Mouse (Mus musculus): ENCODE data around the gene Nalcn. TPM values are rescaled to one million over a fixed set of nuclear protein-coding genes. Genes with fewer than 3 reads are reported as not detected.

Nalcn gene
- polyA plus RNA-seq, 1 experiment from 2014 or later, result 14.9 TPM

GRCm38 (mm10) chr14:123446031-123446430 is 180.9 kb downstream of the Nalcn start:
- ATAC-seq (ENCODE audit: low FRiP score, low TSS enrichment) (no peak), DNase-seq (no peak)
- Histone ChIP-seq H3K4me2 (ENCODE audit: low read length) (no peak overlapping the region), H3K36me3 (ENCODE audit: control insufficient read depth, insufficient read depth, low read length) (no peaks in the 10 kb centered on the region), H3K27me3 (ENCODE audit: control insufficient read depth, insufficient read depth, low read length) (no peaks in the 10 kb centered on the region), H3K4me1 (ENCODE audit: control insufficient read depth, insufficient read depth, low read length) (no peaks in the 10 kb centered on the region), H3K9ac (replicated peaks; ENCODE audit: low read length) (no peak overlapping the region), H3K4me3 (replicated peaks; ENCODE audit: low read depth, low read length) (no peak overlapping the region), H3K27ac (replicated peaks; ENCODE audit: low read depth, low read length) (no peak overlapping the region), H3K9me3 (ENCODE audit: control insufficient read depth, low read length) (no peaks in the 10 kb centered on the region)
- WGBS, result 70% methylated on average over 1 of the region's 1 CpGs

- WGBS, result 67% methylated on average over 3 of the region's 3 CpGs
- DNase-seq (peak; percentile 15), ATAC-seq (ENCODE audit: low FRiP score, low TSS enrichment) (no peak)
- Histone ChIP-seq H3K27ac (replicated peaks; ENCODE audit: low read depth, low read length) (no peak overlapping the region), H3K9me3 (ENCODE audit: control insufficient read depth, low read length) (no peaks in the 10 kb centered on the region), H3K4me3 (replicated peaks; ENCODE audit: low read depth, low read length) (no peak overlapping the region), H3K4me2 (ENCODE audit: low read length) (no peak overlapping the region), H3K27me3 (ENCODE audit: control insufficient read depth, insufficient read depth, low read length) (no peaks in the 10 kb centered on the region), H3K9ac (replicated peaks; ENCODE audit: low read length) (no peak overlapping the region), H3K4me1 (ENCODE audit: control insufficient read depth, insufficient read depth, low read length) (no peaks in the 10 kb centered on the region), H3K36me3 (ENCODE audit: control insufficient read depth, insufficient read depth, low read length) (no peaks in the 10 kb centered on the region)
Measured at GRCm38 (mm10) chr14:123435542-123435941, 191.4 kb downstream of the Nalcn start.

GRCm38 (mm10) chr14:123376167-123376855 is 250.6 kb downstream of the Nalcn start:
- no peak overlapping the region for H3K4me3 ChIP-seq (replicated peaks; ENCODE audit: low read depth, low read length)
- no peaks in the 10 kb centered on the region for H3K9me3 ChIP-seq (ENCODE audit: control insufficient read depth, low read length)
- 41% methylated on average over 7 of the region's 7 CpGs for WGBS
- H3K4me1 ChIP-seq (ENCODE audit: control insufficient read depth, insufficient read depth, low read length), result no peaks in the 10 kb centered on the region
- DNase-seq, result peak; percentile 59
- no peak overlapping the region for H3K4me2 ChIP-seq (ENCODE audit: low read length)
- H3K27ac ChIP-seq (replicated peaks; ENCODE audit: low read depth, low read length), result peak overlapping the region; percentile 37; the same call in 1 of the 2 replicates
- ATAC-seq (ENCODE audit: low FRiP score, low TSS enrichment), result peak; percentile 66
- no peak overlapping the region for H3K9ac ChIP-seq (replicated peaks; ENCODE audit: low read length)
- H3K36me3 ChIP-seq (ENCODE audit: control insufficient read depth, insufficient read depth, low read length), result no peaks in the 10 kb centered on the region
- H3K27me3 ChIP-seq (ENCODE audit: control insufficient read depth, insufficient read depth, low read length), result no peaks in the 10 kb centered on the region

- 13% methylated on average over 9 of the region's 9 CpGs for WGBS
- peak; percentile 80 for DNase-seq
- peak; percentile 79 for ATAC-seq (ENCODE audit: low FRiP score, low TSS enrichment)
Measured at GRCm38 (mm10) chr14:123371522-123371921, 255.4 kb downstream of the Nalcn start.

GRCm38 (mm10) chr14:123359691-123360090 is 267.3 kb downstream of the Nalcn start:
- Histone ChIP-seq H3K4me2 (ENCODE audit: low read length) (no peak overlapping the region), H3K27ac (replicated peaks; ENCODE audit: low read depth, low read length) (no peak overlapping the region), H3K9me3 (ENCODE audit: control insufficient read depth, low read length) (no peaks in the 10 kb centered on the region), H3K27me3 (ENCODE audit: control insufficient read depth, insufficient read depth, low read length) (no peaks in the 10 kb centered on the region), H3K4me1 (ENCODE audit: control insufficient read depth, insufficient read depth, low read length) (no peaks in the 10 kb centered on the region), H3K36me3 (ENCODE audit: control insufficient read depth, insufficient read depth, low read length) (no peaks in the 10 kb centered on the region), H3K9ac (replicated peaks; ENCODE audit: low read length) (no peak overlapping the region), H3K4me3 (replicated peaks; ENCODE audit: low read depth, low read length) (no peak overlapping the region)
- WGBS, result 92% methylated on average over 1 of the region's 1 CpGs
- DNase-seq (no peak), ATAC-seq (ENCODE audit: low FRiP score, low TSS enrichment) (no peak)

More at GRCm38 (mm10) chr14:123371522-123371921, 255.4 kb downstream of the Nalcn start:
- H3K4me1 ChIP-seq (ENCODE audit: control insufficient read depth, insufficient read depth, low read length), result no peaks in the 10 kb centered on the region
- H3K4me2 ChIP-seq (ENCODE audit: low read length), result no peak overlapping the region
- H3K9me3 ChIP-seq (ENCODE audit: control insufficient read depth, low read length), result no peaks in the 10 kb centered on the region
- no peaks in the 10 kb centered on the region for H3K36me3 ChIP-seq (ENCODE audit: control insufficient read depth, insufficient read depth, low read length)
- H3K9ac ChIP-seq (replicated peaks; ENCODE audit: low read length), result no peak overlapping the region
- no peak overlapping the region for H3K4me3 ChIP-seq (replicated peaks; ENCODE audit: low read depth, low read length)
- H3K27me3 ChIP-seq (ENCODE audit: control insufficient read depth, insufficient read depth, low read length), result no peaks in the 10 kb centered on the region
- no peak overlapping the region for H3K27ac ChIP-seq (replicated peaks; ENCODE audit: low read depth, low read length)

GRCm38 (mm10) chr14:123352973-123353372 is 274.0 kb downstream of the Nalcn start:
- Histone ChIP-seq H3K9me3 (ENCODE audit: control insufficient read depth, low read length) (no peaks in the 10 kb centered on the region), H3K36me3 (ENCODE audit: control insufficient read depth, insufficient read depth, low read length) (no peaks in the 10 kb centered on the region), H3K27ac (replicated peaks; ENCODE audit: low read depth, low read length) (no peak overlapping the region), H3K9ac (replicated peaks; ENCODE audit: low read length) (no peak overlapping the region), H3K4me3 (replicated peaks; ENCODE audit: low read depth, low read length) (no peak overlapping the region), H3K4me1 (ENCODE audit: control insufficient read depth, insufficient read depth, low read length) (no peaks in the 10 kb centered on the region), H3K4me2 (ENCODE audit: low read length) (no peak overlapping the region), H3K27me3 (ENCODE audit: control insufficient read depth, insufficient read depth, low read length) (no peaks in the 10 kb centered on the region)
- peak; percentile 53; the same call in 1 of the 2 replicates for ATAC-seq (ENCODE audit: low FRiP score, low TSS enrichment)
- 17% methylated on average over 6 of the region's 6 CpGs for WGBS
- DNase-seq, result peak; percentile 86

- no peak overlapping the region for H3K9ac ChIP-seq (replicated peaks; ENCODE audit: low read length)
- H3K9me3 ChIP-seq (ENCODE audit: control insufficient read depth, low read length), result no peaks in the 10 kb centered on the region
- DNase-seq (peak; percentile 15), ATAC-seq (ENCODE audit: low FRiP score, low TSS enrichment) (no peak)
- H3K4me1 ChIP-seq (ENCODE audit: control insufficient read depth, insufficient read depth, low read length), result no peaks in the 10 kb centered on the region
- H3K27me3 ChIP-seq (ENCODE audit: control insufficient read depth, insufficient read depth, low read length), result no peaks in the 10 kb centered on the region
- no peaks in the 10 kb centered on the region for H3K36me3 ChIP-seq (ENCODE audit: control insufficient read depth, insufficient read depth, low read length)
- H3K27ac ChIP-seq (replicated peaks; ENCODE audit: low read depth, low read length), result no peak overlapping the region
- H3K4me2 ChIP-seq (ENCODE audit: low read length), result no peak overlapping the region
- no peak overlapping the region for H3K4me3 ChIP-seq (replicated peaks; ENCODE audit: low read depth, low read length)
- WGBS, result 25% methylated on average over 1 of the region's 1 CpGs
Measured at GRCm38 (mm10) chr14:123331841-123332240, 295.1 kb downstream of the Nalcn start.

GRCm38 (mm10) chr14:123314369-123314768 is 312.6 kb downstream of the Nalcn start:
- Histone ChIP-seq H3K4me2 (ENCODE audit: low read length) (no peak overlapping the region), H3K27me3 (ENCODE audit: control insufficient read depth, insufficient read depth, low read length) (no peaks in the 10 kb centered on the region), H3K9me3 (ENCODE audit: control insufficient read depth, low read length) (no peaks in the 10 kb centered on the region), H3K36me3 (ENCODE audit: control insufficient read depth, insufficient read depth, low read length) (no peaks in the 10 kb centered on the region), H3K27ac (replicated peaks; ENCODE audit: low read depth, low read length) (no peak overlapping the region), H3K9ac (replicated peaks; ENCODE audit: low read length) (no peak overlapping the region), H3K4me1 (ENCODE audit: control insufficient read depth, insufficient read depth, low read length) (no peaks in the 10 kb centered on the region), H3K4me3 (replicated peaks; ENCODE audit: low read depth, low read length) (no peak overlapping the region)
- DNase-seq (peak; percentile 74), ATAC-seq (ENCODE audit: low FRiP score, low TSS enrichment) (no peak)
- 24% methylated on average over 1 of the region's 1 CpGs for WGBS

- Histone ChIP-seq H3K9ac (replicated peaks; ENCODE audit: low read length) (no peak overlapping the region), H3K27ac (replicated peaks; ENCODE audit: low read depth, low read length) (no peak overlapping the region), H3K9me3 (ENCODE audit: control insufficient read depth, low read length) (no peaks in the 10 kb centered on the region), H3K27me3 (ENCODE audit: control insufficient read depth, insufficient read depth, low read length) (no peaks in the 10 kb centered on the region), H3K36me3 (ENCODE audit: control insufficient read depth, insufficient read depth, low read length) (no peaks in the 10 kb centered on the region), H3K4me1 (ENCODE audit: control insufficient read depth, insufficient read depth, low read length) (no peaks in the 10 kb centered on the region), H3K4me3 (replicated peaks; ENCODE audit: low read depth, low read length) (no peak overlapping the region), H3K4me2 (ENCODE audit: low read length) (no peak overlapping the region)
- WGBS, result 92% methylated on average over 4 of the region's 4 CpGs
- no peak for DNase-seq
- no peak for ATAC-seq (ENCODE audit: low FRiP score, low TSS enrichment)
Measured at GRCm38 (mm10) chr14:123312371-123312770, 314.6 kb downstream of the Nalcn start.
